Mouse (Mus musculus) megakaryocyte, embryonic 14.5 days (primary cell): ENCODE results near the gene Mff.

Experiments used
- FLI1 ChIP-seq: IDR thresholded peaks from 2 replicates; pipeline ENCODE4 v1.6.1; 2012; ENCODE audit warnings: low read length, inconsistent platforms, mixed read lengths
- GATA1 ChIP-seq: IDR thresholded peaks from 3 replicates; pipeline ENCODE4 v1.6.1; 2012; ENCODE audit warnings: mixed read lengths, low read length, inconsistent platforms, borderline replicate concordance

GRCm38 (mm10) chr1:82717816-82718512 lies 6.7 kb upstream of the Mff start:
- TF ChIP-seq GATA1: no peak
- TF ChIP-seq FLI1: no peak
